Mouse (Mus musculus) kidney, adult 2 months (tissue): ENCODE measurements around the gene Kank4.
"Not testable (repeated sequence)": the region's sequence is repeated elsewhere in the genome, so short reads cannot be mapped to it uniquely, and the experiment has no call there.

ENCODE experiments used
- CTCF ChIP-seq: fragments of 200-500 bp; conservative IDR thresholded peaks from 2 replicates; pipeline ENCODE4 v1.5.1; 2011; ENCODE audit warnings: low read depth, mild to moderate bottlenecking, control low read depth, low read length, moderate library complexity, mixed read lengths; ENCODE audit not compliant: insufficient read depth, insufficient read length
- POLR2A ChIP-seq: fragments of 200-500 bp; IDR thresholded peaks from one replicate; pipeline ENCODE4 v1.6.1; 2011; ENCODE audit warnings: low read depth, low read length, control low read depth

- TF ChIP-seq CTCF, POLR2A: not testable (repeated sequence)
Observed at GRCm38 (mm10) chr4:98850485-98850884, 33.1 kb upstream of the Kank4 start.
